In the genomic region with DNA sequence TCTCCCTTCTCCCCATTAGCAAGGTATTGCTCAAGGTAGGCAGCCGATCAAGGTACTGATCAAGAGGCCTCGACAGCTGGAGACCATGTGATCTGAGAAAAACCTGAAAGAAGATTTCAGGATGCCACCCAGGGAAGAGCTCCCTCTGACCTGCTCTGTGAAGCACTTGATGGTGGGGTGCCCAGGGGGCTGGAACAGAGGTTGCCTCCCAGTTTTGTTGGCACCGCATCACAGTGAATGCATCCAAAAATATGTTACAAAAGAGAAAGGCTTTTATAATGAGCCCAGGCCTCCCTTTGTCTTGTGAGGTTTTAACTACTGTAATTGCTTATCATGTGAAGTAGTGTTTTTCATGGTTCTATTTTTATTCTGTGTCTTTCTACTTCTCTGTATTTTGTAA, we compare ENCODE assay signal across 16 mouse cellular contexts.
"Had no signal": no experiment of that assay in that cellular context is flagged by ENCODE, and none has a peak within 500 bp of the region (broad histone marks: within the 10 kb centered on the region; RNA-seq: fewer than 3 reads in every experiment).

No protein-coding gene starts in this region.

- H3K27ac ChIP-seq: kidney, postnatal 0 days; liver, embryonic 13.5 days; neural tube, embryonic 12.5 days; neural tube, embryonic 15.5 days; stomach, embryonic 15.5 days had no signal

- H3K27me3 ChIP-seq: liver, embryonic 13.5 days; neural tube, embryonic 12.5 days; neural tube, embryonic 15.5 days; stomach, embryonic 15.5 days had no signal

- H3K4me3 ChIP-seq: liver, embryonic 13.5 days; neural tube, embryonic 12.5 days; neural tube, embryonic 15.5 days; stomach, embryonic 15.5 days had no signal

- H3K9ac ChIP-seq: liver, embryonic 13.5 days; neural tube, embryonic 12.5 days; neural tube, embryonic 15.5 days; stomach, embryonic 15.5 days had no signal

- H3K4me1 ChIP-seq: liver, embryonic 13.5 days; neural tube, embryonic 12.5 days; neural tube, embryonic 15.5 days; stomach, embryonic 15.5 days had no signal

- H3K36me3 ChIP-seq: liver, embryonic 13.5 days; neural tube, embryonic 12.5 days; neural tube, embryonic 15.5 days; stomach, embryonic 15.5 days had no signal

- H3K9me3 ChIP-seq: liver, embryonic 13.5 days; neural tube, embryonic 12.5 days; neural tube, embryonic 15.5 days; stomach, embryonic 15.5 days had no signal

- DNase-seq: kidney, adult 2 months; kidney, postnatal 25 days; liver, embryonic 13.5 days; lung, adult 2 months; lung, postnatal 14 days; lung, postnatal 4 days; midbrain, embryonic 14.5 days; retina, postnatal 1 day; right cerebral cortex, postnatal 25 days; spleen, adult 18-20 months; thymus, postnatal 25 days had no signal

- H3K4me2 ChIP-seq: liver, embryonic 13.5 days; midbrain, embryonic 11.5 days; neural tube, embryonic 12.5 days; neural tube, embryonic 15.5 days; stomach, embryonic 15.5 days had no signal
